Mouse (Mus musculus) lung, adult 18-20 months (tissue): ENCODE data around the gene Fndc9.

ENCODE experiments used
- DNase-seq, 2 experiments: peaks; one replicate each; pipeline ENCODE4 v3.0.0; 2022; ENCODE audit warnings: mixed read lengths in 2 of 2

Fndc9 gene

GRCm38 (mm10) chr11:46235334-46235733 lies at the start of gene Fndc9:
TSS of gene Fndc9 (plus strand) at chr11:46235531.
- DNase-seq, result no peak

DNA sequence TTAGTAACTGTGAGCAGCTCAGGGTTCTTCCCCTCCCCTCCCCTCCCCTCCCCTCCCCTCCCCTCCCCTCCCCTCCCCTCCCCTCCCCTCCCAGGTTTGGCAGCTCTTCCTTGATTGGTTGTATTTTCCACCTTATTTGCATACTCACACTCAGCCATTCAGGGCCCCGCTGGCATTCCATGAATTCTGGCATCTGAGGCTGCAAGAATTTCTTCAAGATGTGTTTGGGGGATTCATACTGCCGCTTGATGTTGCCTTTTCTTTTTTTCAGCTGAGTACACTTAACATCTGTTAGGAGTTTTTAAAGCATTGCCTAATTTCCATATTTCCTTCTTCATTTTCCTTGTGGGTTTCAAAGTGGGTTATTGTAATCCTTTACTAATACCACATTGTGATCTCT lies 47.0 kb upstream of the Fndc9 start:
- no peak for DNase-seq

GRCm38 (mm10) chr11:46194175-46194574 lies 41.2 kb upstream of the Fndc9 start:
- DNase-seq, result no peak

DNA sequence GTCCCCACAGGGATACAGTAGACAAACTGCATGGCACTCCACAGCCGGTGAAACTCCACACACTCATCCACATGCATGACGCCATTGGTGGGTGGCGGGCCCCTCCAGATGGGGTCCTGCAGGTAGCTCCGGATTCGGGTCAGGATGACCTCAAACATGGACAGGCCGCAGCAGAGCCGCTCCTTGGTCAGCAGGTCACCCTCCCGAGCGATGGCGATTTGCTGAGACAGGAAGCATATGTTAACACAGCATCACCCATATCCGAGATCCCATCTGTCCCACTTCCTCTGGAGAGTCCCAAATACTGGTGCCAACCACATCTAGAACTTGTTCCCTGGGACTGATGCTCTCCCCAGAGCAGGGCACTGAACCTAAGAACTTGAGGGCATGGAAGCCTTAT lies 34.7 kb upstream of the Fndc9 start:
- DNase-seq, result no peak

GRCm38 (mm10) chr11:46201636-46202546 lies 33.4 kb upstream of the Fndc9 start:
- no peak for DNase-seq

GRCm38 (mm10) chr11:46202547-46202887 lies 32.8 kb upstream of the Fndc9 start:
- no peak for DNase-seq

DNA sequence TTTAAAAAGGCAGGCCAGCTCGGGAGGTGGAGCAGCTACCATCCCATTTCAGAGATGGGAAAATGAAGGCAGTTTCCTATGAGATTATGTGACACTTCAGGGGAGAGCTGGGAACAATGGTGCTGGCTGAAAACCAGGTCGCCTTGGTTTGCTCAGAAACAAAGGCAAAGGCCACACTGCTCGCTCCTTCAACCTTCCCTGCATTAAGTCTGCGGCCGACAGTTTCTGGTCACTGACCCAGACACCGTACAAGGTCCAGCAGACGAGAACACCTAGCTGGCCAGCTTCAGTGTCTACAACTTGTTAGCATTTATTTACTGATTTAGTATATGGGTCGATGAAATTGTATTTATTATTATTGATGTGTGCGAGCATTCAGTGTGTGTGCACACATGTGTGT lies 30.5 kb upstream of the Fndc9 start:
- DNase-seq, result no peak

GRCm38 (mm10) chr11:46205639-46206409 lies 29.5 kb upstream of the Fndc9 start:
- DNase-seq, result no peak

- DNase-seq, result no peak
These were observed 25.4 kb upstream of the Fndc9 start for GRCm38 (mm10) chr11:46209884-46210283.

GRCm38 (mm10) chr11:46211858-46212257 lies 23.5 kb upstream of the Fndc9 start:
- DNase-seq, result no peak

- DNase-seq, result no peak
These were observed 21.5 kb upstream of the Fndc9 start for GRCm38 (mm10) chr11:46213844-46214243.

DNA sequence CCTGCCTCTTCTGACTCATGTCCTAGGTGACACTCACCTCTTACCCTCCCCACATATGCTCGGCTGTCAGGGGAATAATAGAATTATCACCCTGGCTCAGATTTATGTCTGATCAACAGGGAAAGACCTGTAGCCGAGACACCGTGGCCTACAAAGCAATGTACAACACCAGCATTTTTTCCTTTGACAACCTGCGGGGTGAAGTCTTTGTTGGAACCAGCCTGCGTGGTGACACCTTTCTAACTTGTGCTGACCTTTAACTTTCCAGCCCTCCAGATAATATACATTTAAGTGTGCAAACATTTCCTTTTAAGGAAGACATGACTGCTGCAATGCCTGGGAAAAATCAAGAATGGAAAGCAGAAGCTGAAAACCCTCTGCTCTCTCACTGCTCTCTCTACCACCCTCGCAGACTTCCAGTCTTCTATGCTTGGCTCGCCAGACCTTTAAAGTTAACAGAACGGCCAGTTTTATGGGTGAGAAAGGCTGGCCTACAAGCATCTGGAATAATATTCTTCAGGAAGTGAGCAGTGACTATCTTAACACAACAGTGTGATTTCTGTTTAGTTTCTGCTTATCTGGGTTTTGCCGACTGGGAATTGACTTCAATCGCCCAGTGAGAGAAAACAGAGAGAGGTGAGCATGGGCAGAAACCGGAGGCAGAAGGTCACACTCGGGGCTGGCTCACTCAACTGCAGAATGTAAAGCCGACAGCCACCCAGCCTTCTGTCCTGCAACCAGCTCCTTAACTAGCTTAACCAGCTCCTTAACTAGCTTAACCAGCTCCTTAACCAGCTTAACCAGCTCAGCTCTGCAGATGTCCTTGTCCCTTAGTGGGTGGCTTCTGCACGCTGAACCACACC lies 20.7 kb upstream of the Fndc9 start:
- no peak for DNase-seq

DNA sequence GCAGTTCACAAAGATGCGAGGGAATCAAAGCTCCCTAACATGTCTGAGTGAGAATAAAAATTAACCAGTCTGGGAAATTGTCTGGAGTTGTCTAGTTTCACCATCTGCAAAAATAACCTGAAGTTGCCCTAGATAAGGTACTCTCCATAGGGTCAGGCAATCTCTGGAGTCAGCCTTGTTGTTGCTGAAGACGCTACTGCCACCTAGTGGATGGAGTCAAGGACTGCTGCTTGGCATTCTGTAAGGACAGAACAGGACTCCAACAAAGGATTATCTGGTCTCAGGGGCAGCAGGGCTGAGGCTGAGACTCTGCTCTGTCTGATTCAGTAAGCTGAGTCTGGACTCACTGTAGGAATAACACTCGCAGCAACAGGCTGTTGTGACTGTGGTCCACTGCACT lies 20.0 kb upstream of the Fndc9 start:
- DNase-seq, result peak; percentile 30 to 48

DNA sequence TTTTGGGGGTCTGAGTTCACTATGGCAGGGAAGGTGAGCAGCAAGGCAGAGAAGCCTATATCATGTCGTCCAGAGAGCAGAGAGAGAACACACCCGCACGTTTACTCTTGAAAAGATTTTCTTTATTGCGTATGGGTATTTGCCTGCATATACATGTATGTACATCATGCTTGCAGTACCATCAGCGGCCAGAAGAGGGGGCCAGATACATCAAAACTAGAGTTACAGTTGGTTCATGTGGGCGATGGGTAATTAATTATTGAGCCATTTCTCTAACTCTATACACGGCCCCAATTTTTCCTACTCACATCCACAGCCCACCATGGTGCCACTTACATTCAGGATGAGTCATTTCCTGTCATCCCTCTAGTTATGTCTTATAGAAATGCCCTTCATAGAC lies 18.7 kb upstream of the Fndc9 start:
- DNase-seq, result no peak

DNA sequence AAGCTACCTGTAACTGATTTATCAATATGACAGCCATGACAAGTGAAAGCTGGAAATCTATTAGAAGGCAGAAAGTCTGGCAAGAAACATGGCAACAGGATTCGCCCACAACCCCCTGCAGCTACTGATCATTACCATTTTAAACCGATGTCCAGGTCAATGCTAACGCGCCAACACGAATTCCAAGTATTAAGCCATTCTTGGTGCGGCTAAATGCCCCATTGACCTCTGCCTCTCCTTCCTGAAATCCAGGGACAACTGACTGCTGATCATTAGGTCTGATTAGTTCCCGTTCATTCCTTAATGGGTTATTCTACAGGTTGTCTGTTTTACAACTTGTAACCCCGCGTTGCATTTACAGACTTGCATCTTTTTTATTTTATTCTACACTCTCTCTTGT lies 17.6 kb upstream of the Fndc9 start:
- DNase-seq, result no peak

DNA sequence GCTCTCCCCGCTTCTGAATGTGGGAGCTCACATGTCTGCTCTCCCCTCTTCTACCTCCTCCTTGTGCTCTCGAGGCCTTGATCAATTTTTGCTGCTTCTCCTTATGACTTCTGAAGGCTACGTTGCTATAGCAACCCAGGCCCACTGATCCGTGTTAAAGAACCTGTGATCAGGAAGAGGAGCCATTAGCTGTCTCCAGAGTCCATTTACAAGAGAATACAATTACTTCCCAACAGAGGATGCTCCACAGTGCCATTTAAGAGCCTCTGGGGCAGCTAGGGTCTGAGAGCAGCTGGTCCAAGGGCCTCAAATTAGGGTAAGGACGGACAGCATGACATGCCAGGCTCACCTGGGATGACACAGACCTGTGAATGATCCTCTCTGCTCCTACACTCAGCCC lies 16.7 kb upstream of the Fndc9 start:
- DNase-seq, result no peak

- DNase-seq, result no peak
These were observed 16.0 kb upstream of the Fndc9 start for GRCm38 (mm10) chr11:46219380-46219779.

GRCm38 (mm10) chr11:46220211-46220610 lies 15.1 kb upstream of the Fndc9 start:
- DNase-seq, result no peak

- DNase-seq, result no peak
These were observed 11.8 kb upstream of the Fndc9 start for GRCm38 (mm10) chr11:46223575-46223974.

DNA sequence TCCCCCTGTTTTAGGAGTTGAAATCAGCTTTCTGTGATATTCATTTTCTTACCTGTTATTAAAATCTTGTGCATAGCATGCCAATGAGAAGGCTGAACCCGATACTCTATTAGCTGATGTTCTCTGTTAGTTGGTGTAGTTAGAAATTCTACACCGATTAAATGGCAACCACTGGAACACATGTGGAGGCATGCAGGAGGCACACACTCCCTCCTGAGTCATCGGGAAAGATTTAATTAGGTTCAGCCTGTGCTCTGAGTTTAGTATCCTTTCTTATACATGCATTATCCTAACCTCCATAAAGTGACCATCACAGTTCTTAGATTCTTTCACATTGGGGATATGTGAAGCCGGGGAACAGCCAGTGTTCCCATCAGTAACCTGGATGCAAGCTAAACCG lies 10.0 kb upstream of the Fndc9 start:
- DNase-seq, result no peak

DNA sequence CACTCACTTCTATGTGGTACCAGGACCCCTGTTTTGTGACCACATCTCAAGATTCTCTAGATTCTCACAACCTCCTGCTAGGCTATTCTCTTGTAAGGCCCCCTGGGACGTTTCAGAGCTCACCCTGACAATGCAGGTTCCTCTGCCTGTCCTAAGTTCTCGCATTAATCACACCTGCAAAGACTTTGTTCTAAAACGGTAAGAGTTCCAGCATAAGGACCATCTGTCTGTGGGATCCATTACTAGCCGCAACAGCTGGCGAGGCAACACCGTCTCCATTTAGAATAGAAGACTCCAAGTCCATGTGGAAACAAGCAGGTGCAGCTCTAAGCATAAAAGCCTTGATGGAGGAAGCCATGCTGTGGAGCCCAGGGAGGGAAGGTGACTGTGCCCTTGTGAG lies 5.1 kb upstream of the Fndc9 start:
- DNase-seq, result no peak

DNA sequence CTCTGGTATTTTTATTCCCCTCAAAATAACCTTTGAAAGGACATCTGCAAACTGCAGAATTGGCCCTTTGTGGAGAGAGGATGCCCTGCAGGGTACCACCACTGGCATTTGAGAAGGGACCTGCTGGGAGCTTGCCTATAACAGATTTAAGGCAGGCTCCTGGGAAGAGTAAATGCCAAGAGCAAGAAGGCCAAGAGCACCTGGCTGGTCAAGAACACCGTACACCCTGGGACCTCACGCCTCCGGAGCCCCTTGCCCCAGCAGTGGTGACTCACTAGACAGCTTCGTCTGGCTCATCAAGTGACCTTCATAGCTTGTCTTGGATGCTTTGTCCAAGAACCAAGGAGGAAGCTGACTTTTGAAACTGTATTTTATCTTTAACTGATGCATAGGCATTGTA lies 2.5 kb upstream of the Fndc9 start:
- no peak for DNase-seq

- DNase-seq, result no peak
These were observed 1.4 kb upstream of the Fndc9 start for GRCm38 (mm10) chr11:46233966-46234365.
